Mouse (Mus musculus) stomach, embryonic 15.5 days (tissue): Measurements from ENCODE around the gene Anp32a. TPM values are rescaled to one million over a fixed set of nuclear protein-coding genes. Genes with fewer than 3 reads are reported as not detected.

Source experiments
- ATAC-seq: fragments of 200-750 bp; cut with Nextera tagmentation; 2 replicates; pipeline ENCODE4 v1.8.0; 2017; ENCODE audit warnings: low read depth, moderate number of reproducible peaks, moderate TSS enrichment; ENCODE audit not compliant: insufficient read depth, low FRiP score
- H3K27ac ChIP-seq: fragments of 300-500 bp; sonication (generic); 2 replicates; pipeline ENCODE4 v1.5.1; 2015; ENCODE audit warnings: mild to moderate bottlenecking, inconsistent platforms
- H3K27me3 ChIP-seq: fragments of 300-500 bp; sonication (generic); replicated peaks from 2 replicates; pipeline ENCODE4 v1.6.1; 2015; ENCODE audit warnings: inconsistent platforms
- H3K36me3 ChIP-seq: fragments of 300-500 bp; sonication (generic); 2 replicates; pipeline ENCODE4 v1.6.1; 2015; ENCODE audit warnings: inconsistent platforms
- H3K4me1 ChIP-seq: fragments of 300-500 bp; sonication (generic); 2 replicates; pipeline ENCODE4 v1.6.1; 2015; ENCODE audit warnings: inconsistent platforms
- H3K4me2 ChIP-seq: fragments of 300-500 bp; sonication (generic); 2 replicates; pipeline ENCODE4 v1.6.1; 2015; ENCODE audit warnings: mild to moderate bottlenecking, inconsistent platforms
- H3K4me3 ChIP-seq: fragments of 300-500 bp; sonication (generic); replicated peaks from 2 replicates; pipeline ENCODE4 v1.5.1; 2015; ENCODE audit warnings: inconsistent platforms
- H3K9ac ChIP-seq: fragments of 300-500 bp; sonication (generic); 2 replicates; pipeline ENCODE4 v1.6.1; 2015; ENCODE audit warnings: inconsistent platforms
- H3K9me3 ChIP-seq: fragments of 300-500 bp; sonication (generic); 2 replicates; pipeline ENCODE4 v1.6.1; 2016; ENCODE audit warnings: inconsistent platforms
- WGBS: fragments of 180-500 bp; shearing (Covaris S2); methylation state at CpG from one replicate; pipeline ENCODE4 v1.1.7; 2015; 5-methylcytosine and 5-hydroxymethylcytosine counted together
- polyA plus RNA-seq: library from polyadenylated mRNA; unstranded; fragments of >200 nt; fragmentation: Nextera tagmentation; extraction: Ambion mirVana; gene quantifications from 2 replicates; pipeline ENCODE4 v1.2.1, GENCODE M21; 2015

Gene Anp32a
- 163 and 179 TPM in 2 replicates for polyA plus RNA-seq

DNA sequence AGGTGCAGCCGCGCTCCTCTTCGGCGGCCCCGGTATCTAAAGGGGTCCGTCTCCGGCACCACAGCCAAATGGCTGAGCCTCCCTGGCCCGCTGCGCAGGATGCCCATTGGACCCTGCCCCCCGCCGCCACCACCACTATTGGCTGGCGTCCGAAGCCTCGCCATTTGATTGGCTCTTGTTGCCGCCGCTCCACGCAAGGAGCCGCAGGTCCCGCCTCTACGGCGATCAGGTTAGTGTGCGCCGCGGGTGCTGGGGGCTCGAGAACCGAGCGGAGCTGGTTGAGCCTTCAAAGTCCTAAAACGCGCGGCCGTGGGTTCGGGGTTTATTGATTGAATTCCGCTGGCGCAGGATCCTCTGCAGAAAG lies at the start of gene Anp32a:
Anp32a (plus strand) TSS at position 171 of the 364 bp plus-strand sequence.
- H3K4me3 ChIP-seq = peak within 1 kb of the TSS; percentile 89
- peak; percentile 90 for ATAC-seq
- H3K4me2 ChIP-seq = peak within 1 kb of the TSS; percentile 84
- H3K36me3 ChIP-seq = no peaks in the 10 kb centered on the region
- peak within 1 kb of the TSS; percentile 99 for H3K27ac ChIP-seq
- no peaks in the 10 kb centered on the region for H3K27me3 ChIP-seq
- peaks cover 14% of the 10 kb centered on the region for H3K4me1 ChIP-seq
- H3K9ac ChIP-seq = peak within 1 kb of the TSS; percentile 90
- WGBS = under 1% methylated on average over 34 of the region's 34 CpGs
- no peaks in the 10 kb centered on the region for H3K9me3 ChIP-seq

- no peak overlapping the region for H3K4me2 ChIP-seq
- H3K27me3 ChIP-seq = no peaks in the 10 kb centered on the region
- ATAC-seq = no peak
- no peaks in the 10 kb centered on the region for H3K9me3 ChIP-seq
- H3K4me1 ChIP-seq = no peaks in the 10 kb centered on the region
- H3K9ac ChIP-seq = no peak overlapping the region
- 23% methylated on average over 7 of the region's 7 CpGs for WGBS
- no peak overlapping the region for H3K4me3 ChIP-seq
- H3K36me3 ChIP-seq = no peaks in the 10 kb centered on the region
- no peak overlapping the region for H3K27ac ChIP-seq
These were observed 45.9 kb upstream of the Anp32a start for GRCm38 (mm10) chr9:62295006-62295698.

- H3K4me1 ChIP-seq = no peaks in the 10 kb centered on the region
- no peak overlapping the region for H3K9ac ChIP-seq
- no peak for ATAC-seq
- H3K9me3 ChIP-seq = no peaks in the 10 kb centered on the region
- no peak overlapping the region for H3K27ac ChIP-seq
- 78% methylated on average over 1 of the region's 1 CpGs for WGBS
- no peaks in the 10 kb centered on the region for H3K27me3 ChIP-seq
- no peaks in the 10 kb centered on the region for H3K36me3 ChIP-seq
- H3K4me3 ChIP-seq = no peak overlapping the region
- no peak overlapping the region for H3K4me2 ChIP-seq
These were observed 44.2 kb upstream of the Anp32a start for GRCm38 (mm10) chr9:62296891-62297290.

- no peak overlapping the region for H3K4me3 ChIP-seq
- H3K4me1 ChIP-seq = no peaks in the 10 kb centered on the region
- no peaks in the 10 kb centered on the region for H3K9me3 ChIP-seq
- H3K36me3 ChIP-seq = no peaks in the 10 kb centered on the region
- 86% methylated on average over 6 of the region's 6 CpGs for WGBS
- no peak overlapping the region for H3K27ac ChIP-seq
- H3K9ac ChIP-seq = no peak overlapping the region
- H3K4me2 ChIP-seq = no peak overlapping the region
- H3K27me3 ChIP-seq = no peaks in the 10 kb centered on the region
- ATAC-seq = no peak
These were observed 25.5 kb upstream of the Anp32a start for GRCm38 (mm10) chr9:62315556-62315955.

DNA sequence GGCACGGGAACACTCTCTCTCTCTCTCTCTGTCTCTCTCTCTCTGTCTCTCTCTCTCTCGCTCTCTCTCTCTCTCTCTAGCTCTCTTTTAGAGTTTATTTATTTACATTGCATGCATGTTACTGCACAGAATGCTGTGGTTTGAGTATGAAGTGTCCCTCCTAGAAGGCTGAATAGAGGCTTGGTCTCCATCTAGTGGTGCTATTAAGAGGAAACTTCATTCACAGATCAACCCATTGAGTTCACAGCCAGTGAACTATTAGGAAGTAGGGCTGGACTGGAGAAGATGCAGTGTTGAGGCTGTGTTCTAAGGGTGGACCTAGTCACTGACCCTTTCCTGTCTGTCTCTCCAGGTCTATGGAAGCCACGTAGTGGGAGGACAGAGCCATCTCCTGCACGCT lies 22.4 kb upstream of the Anp32a start:
- Histone ChIP-seq H3K36me3 (no peaks in the 10 kb centered on the region), H3K9ac (no peak overlapping the region), H3K9me3 (no peaks in the 10 kb centered on the region), H3K4me1 (no peaks in the 10 kb centered on the region), H3K4me2 (no peak overlapping the region), H3K27me3 (no peaks in the 10 kb centered on the region), H3K4me3 (no peak overlapping the region), H3K27ac (no peak overlapping the region)
- no peak for ATAC-seq
- 75% methylated on average over 4 of the region's 4 CpGs for WGBS

DNA sequence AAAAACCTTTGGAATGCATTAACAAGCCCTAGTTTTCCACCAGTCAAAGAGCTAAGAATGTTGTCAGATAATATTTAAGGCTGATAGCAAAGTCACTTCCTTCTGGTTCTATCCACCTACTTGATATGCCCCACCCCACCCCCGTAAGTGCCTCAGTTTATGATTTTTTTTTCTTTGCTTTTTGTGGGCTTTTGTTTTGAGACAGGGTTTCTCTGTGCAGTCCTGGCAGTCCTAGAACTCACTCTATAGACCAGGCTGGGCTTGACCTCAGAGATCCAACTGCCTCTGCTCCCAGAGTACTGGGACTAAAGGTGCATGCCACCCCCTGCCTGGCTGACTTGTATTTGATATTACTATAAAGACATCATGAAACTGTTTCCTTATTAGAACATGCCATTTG lies 17.3 kb upstream of the Anp32a start:
- Histone ChIP-seq H3K36me3 (no peaks in the 10 kb centered on the region), H3K9ac (no peak overlapping the region), H3K9me3 (no peaks in the 10 kb centered on the region), H3K4me2 (no peak overlapping the region), H3K27ac (no peak overlapping the region), H3K4me1 (no peaks in the 10 kb centered on the region), H3K4me3 (no peak overlapping the region), H3K27me3 (no peaks in the 10 kb centered on the region)
- no peak for ATAC-seq
- WGBS = 59% methylated on average over 1 of the region's 1 CpGs

DNA sequence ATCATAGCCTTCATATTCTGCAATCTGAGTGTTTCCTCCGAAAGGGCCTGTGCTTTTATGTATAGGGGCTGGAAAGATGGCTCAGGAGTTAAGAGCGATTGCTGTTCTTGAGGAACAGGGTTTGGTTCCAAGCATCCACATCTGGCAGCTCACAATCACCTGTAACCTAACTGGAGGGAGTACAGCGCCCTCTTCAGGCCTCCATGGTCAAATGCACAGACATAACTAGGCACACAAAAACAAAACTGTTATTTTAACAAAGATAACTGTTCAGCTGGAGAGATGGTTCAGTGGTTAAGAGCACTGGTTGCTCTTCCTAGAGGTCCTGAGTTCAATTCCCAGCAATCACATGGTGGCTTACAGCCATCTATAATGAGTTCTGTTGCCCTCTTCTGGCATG lies 15.1 kb upstream of the Anp32a start:
- Histone ChIP-seq H3K4me2 (no peak overlapping the region), H3K27me3 (no peaks in the 10 kb centered on the region), H3K4me3 (no peak overlapping the region), H3K27ac (no peak overlapping the region), H3K36me3 (no peaks in the 10 kb centered on the region), H3K9me3 (no peaks in the 10 kb centered on the region), H3K9ac (no peak overlapping the region), H3K4me1 (no peaks in the 10 kb centered on the region)
- 68% methylated on average over 3 of the region's 3 CpGs for WGBS
- no peak for ATAC-seq

DNA sequence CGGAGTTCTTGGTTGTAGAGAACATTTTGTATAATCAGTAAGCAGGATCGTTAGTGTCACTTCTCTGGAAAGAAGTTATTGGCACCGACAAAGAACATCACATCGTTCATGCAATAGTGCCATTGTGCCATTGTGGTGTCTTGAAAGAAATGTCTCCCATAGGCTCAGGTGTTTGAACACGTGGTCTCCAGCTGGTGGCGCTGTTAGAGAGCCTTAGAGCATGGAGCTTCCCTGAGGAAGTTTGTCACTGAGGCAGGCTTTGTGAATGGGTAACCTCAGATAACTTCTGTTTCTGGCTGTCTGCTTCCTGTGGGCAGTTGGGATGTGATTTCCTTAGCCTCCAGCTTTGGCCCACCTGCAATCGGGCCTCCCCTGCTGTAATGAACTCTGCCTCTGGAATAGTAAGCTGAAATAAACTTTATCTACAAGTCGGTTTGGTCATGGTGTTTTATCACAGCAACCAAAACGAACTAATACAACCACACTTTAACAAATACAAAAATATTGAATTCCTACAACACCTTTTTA lies 6.7 kb upstream of the Anp32a start:
- no peaks in the 10 kb centered on the region for H3K36me3 ChIP-seq
- H3K9me3 ChIP-seq = no peaks in the 10 kb centered on the region
- no peaks in the 10 kb centered on the region for H3K27me3 ChIP-seq
- 91% methylated on average over 9 of the region's 9 CpGs for WGBS
- no peak for ATAC-seq
- H3K27ac ChIP-seq = no peak overlapping the region
- H3K4me2 ChIP-seq = no peak overlapping the region
- no peak overlapping the region for H3K9ac ChIP-seq
- no peak overlapping the region for H3K4me3 ChIP-seq
- no peaks in the 10 kb centered on the region for H3K4me1 ChIP-seq

DNA sequence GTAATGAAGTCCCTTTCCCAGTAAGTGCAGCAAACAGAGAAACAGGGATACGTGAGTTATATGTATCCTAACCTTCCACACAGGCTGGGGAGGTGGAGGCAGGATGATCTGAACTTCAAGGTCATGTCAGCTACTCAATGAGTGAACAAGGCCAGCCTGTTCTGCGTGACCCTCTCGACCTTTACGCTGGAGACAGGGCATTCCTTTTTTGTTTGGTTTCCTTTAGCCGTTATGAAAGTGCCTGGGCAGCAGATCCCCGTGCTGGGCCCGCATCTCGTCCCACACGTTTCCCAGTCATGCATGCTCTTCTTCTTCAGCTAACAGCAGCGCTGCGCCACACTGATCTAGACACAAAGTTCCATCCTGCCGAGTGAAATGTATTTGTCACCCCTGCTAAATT lies 5.7 kb upstream of the Anp32a start:
- no peak for ATAC-seq
- no peaks in the 10 kb centered on the region for H3K27me3 ChIP-seq
- H3K9ac ChIP-seq = no peak overlapping the region
- no peak overlapping the region for H3K27ac ChIP-seq
- no peaks in the 10 kb centered on the region for H3K9me3 ChIP-seq
- no peak overlapping the region for H3K4me2 ChIP-seq
- 50% methylated on average over 12 of the region's 12 CpGs for WGBS
- H3K4me3 ChIP-seq = no peak overlapping the region
- peaks cover 3% of the 10 kb centered on the region; the same call in 1 of the 2 replicates for H3K4me1 ChIP-seq
- no peaks in the 10 kb centered on the region for H3K36me3 ChIP-seq

GRCm38 (mm10) chr9:62337924-62338635 lies 3.0 kb upstream of the Anp32a start:
- Histone ChIP-seq H3K4me2 (no peak overlapping the region), H3K27me3 (no peaks in the 10 kb centered on the region), H3K36me3 (no peaks in the 10 kb centered on the region), H3K4me3 (no peak overlapping the region), H3K9ac (no peak overlapping the region), H3K9me3 (no peaks in the 10 kb centered on the region), H3K4me1 (peaks cover 3% of the 10 kb centered on the region; the same call in 1 of the 2 replicates), H3K27ac (no peak overlapping the region)
- no peak for ATAC-seq
- 71% methylated on average over 4 of the region's 4 CpGs for WGBS

GRCm38 (mm10) chr9:62338636-62339191 lies 2.4 kb upstream of the Anp32a start:
- H3K4me2 ChIP-seq = no peak overlapping the region
- no peak overlapping the region for H3K4me3 ChIP-seq
- 79% methylated on average over 9 of the region's 9 CpGs for WGBS
- H3K9ac ChIP-seq = no peak overlapping the region
- H3K27me3 ChIP-seq = no peaks in the 10 kb centered on the region
- no peak for ATAC-seq
- peaks cover 3% of the 10 kb centered on the region; the same call in 1 of the 2 replicates for H3K4me1 ChIP-seq
- H3K9me3 ChIP-seq = no peaks in the 10 kb centered on the region
- H3K36me3 ChIP-seq = no peaks in the 10 kb centered on the region
- no peak overlapping the region for H3K27ac ChIP-seq
